Mouse (Mus musculus): ENCODE data around the gene Etl4.

Gene Etl4

GRCm38 (mm10) chr2:20722165-20722991, 812.8 kb downstream of the Etl4 start:
- peak in 1 of 2 experiments; percentile 11 for DNase-seq

- no peak for DNase-seq
Observed at GRCm38 (mm10) chr2:20723990-20724745, 814.6 kb downstream of the Etl4 start.

- no peak for DNase-seq
Observed at GRCm38 (mm10) chr2:20726974-20727373, 817.4 kb downstream of the Etl4 start.

GRCm38 (mm10) chr2:20727752-20728438, 818.3 kb downstream of the Etl4 start:
- DNase-seq: no peak

- no peak for DNase-seq
Observed at GRCm38 (mm10) chr2:20735444-20735843, 825.9 kb downstream of the Etl4 start.

GRCm38 (mm10) chr2:20736324-20737015, 826.9 kb downstream of the Etl4 start:
- DNase-seq: no peak

GRCm38 (mm10) chr2:20737112-20737808, 827.7 kb downstream of the Etl4 start:
- no peak for DNase-seq

GRCm38 (mm10) chr2:20737837-20738236, 828.3 kb downstream of the Etl4 start:
- no peak for DNase-seq

- no peak for DNase-seq
Observed at GRCm38 (mm10) chr2:20747723-20748122, 838.1 kb downstream of the Etl4 start.

GRCm38 (mm10) chr2:20748481-20748880, 838.9 kb downstream of the Etl4 start:
- no peak for DNase-seq

GRCm38 (mm10) chr2:20749687-20750086, 840.1 kb downstream of the Etl4 start:
- DNase-seq: no peak

GRCm38 (mm10) chr2:20753282-20754110, 843.9 kb downstream of the Etl4 start:
- no peak for DNase-seq

- no peak for DNase-seq
Observed at GRCm38 (mm10) chr2:20756964-20757363, 847.4 kb downstream of the Etl4 start.

- no peak for DNase-seq
Observed at GRCm38 (mm10) chr2:20759045-20759662, 849.6 kb downstream of the Etl4 start.

- DNase-seq: no peak
Observed at GRCm38 (mm10) chr2:20761320-20761719, 851.7 kb downstream of the Etl4 start.

GRCm38 (mm10) chr2:20761751-20762150, 852.2 kb downstream of the Etl4 start:
- no peak for DNase-seq

- no peak for DNase-seq
Observed at GRCm38 (mm10) chr2:20763511-20764212, 854.1 kb downstream of the Etl4 start.

GRCm38 (mm10) chr2:20764566-20765090, 855.0 kb downstream of the Etl4 start:
- no peak for DNase-seq

- DNase-seq: no peak
Observed at GRCm38 (mm10) chr2:20768681-20769080, 859.1 kb downstream of the Etl4 start.

GRCm38 (mm10) chr2:20770171-20770570, 860.6 kb downstream of the Etl4 start:
- DNase-seq: no peak
